Mouse (Mus musculus) embryonic facial prominence, embryonic 10.5 days (tissue): ENCODE data around the gene Gse1. TPM values are rescaled to one million over a fixed set of nuclear protein-coding genes. Genes with fewer than 3 reads are reported as not detected.

Experiments used
- DNase-seq: peaks from one replicate; pipeline ENCODE4 v3.0.0-alpha.2; 2017; ENCODE audit warnings: low spot score
- H3K27ac ChIP-seq: fragments of 300-500 bp; sonication (generic); replicated peaks from 2 replicates; pipeline ENCODE4 v1.5.1; 2016; ENCODE audit warnings: mild to moderate bottlenecking
- H3K27me3 ChIP-seq: fragments of 300-500 bp; sonication (generic); replicated peaks from 2 replicates; pipeline ENCODE4 v1.6.1; 2016; ENCODE audit warnings: low read depth, mild to moderate bottlenecking; ENCODE audit not compliant: poor library complexity, severe bottlenecking
- H3K36me3 ChIP-seq: fragments of 300-500 bp; sonication (generic); replicated peaks from 2 replicates; pipeline ENCODE4 v1.6.1; 2016; ENCODE audit warnings: mild to moderate bottlenecking, moderate library complexity
- H3K4me1 ChIP-seq: fragments of 300-500 bp; sonication (generic); 2 replicates; pipeline ENCODE4 v1.6.1; 2016
- H3K4me3 ChIP-seq: fragments of 300-500 bp; sonication (generic); 2 replicates; pipeline ENCODE4 v1.5.1; 2016; ENCODE audit warnings: mild to moderate bottlenecking, moderate library complexity
- H3K9me3 ChIP-seq: fragments of 300-500 bp; sonication (generic); 2 replicates; pipeline ENCODE4 v1.6.1; 2016; ENCODE audit warnings: mild to moderate bottlenecking
- WGBS: fragments of 180-500 bp; shearing (Covaris S2); methylation state at CpG from one replicate; pipeline ENCODE4 v1.1.7; 2016; 5-methylcytosine and 5-hydroxymethylcytosine counted together
- polyA plus RNA-seq: library from polyadenylated mRNA; unstranded; fragments of >200 nt; fragmentation: Nextera tagmentation; extraction: Ambion mirVana; gene quantifications from 2 replicates; pipeline ENCODE4 v1.2.1, GENCODE M21; 2016

Gene Gse1
- polyA plus RNA-seq, 1 experiment from 2014 or later, result 10.2 TPM

DNA sequence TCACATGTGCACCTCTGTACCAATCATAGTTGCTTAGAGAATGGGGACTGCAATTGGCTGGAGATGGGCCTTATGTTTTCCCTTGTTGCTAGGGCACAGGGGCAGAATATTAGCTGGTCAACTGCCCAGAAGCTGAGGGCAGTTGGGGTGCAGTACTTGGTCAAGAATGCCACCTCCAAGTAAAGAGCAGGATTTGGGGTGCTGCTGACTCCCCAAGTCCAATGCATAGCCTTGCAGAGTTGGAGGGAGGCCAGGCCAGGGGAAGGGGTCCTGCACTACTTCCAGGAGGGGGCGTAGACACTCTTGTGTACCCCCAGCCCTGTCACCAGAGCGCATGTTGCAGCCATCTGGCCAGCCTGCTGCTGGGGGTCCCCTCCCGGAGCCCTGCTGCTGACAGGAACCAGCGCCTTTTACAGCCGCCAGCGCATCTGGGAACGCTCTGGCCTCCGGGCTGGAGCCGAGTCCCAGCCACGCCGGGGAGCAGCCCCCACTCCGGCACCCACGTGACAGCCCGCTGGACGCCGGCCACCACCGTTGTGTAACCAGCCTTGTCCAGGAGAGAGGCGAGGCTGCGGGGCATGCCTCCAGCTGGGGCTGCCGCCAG, 37.3 kb upstream of the Gse1 start:
- Histone ChIP-seq H3K4me1 (peaks cover 45% of the 10 kb centered on the region), H3K27ac (peak overlapping the region; percentile 86), H3K4me3 (peak overlapping the region; percentile 36), H3K9me3 (no peaks in the 10 kb centered on the region; the same call in 1 of the 2 replicates), H3K27me3 (no peaks in the 10 kb centered on the region; the same call in 1 of the 2 replicates), H3K36me3 (no peaks in the 10 kb centered on the region)
- peak; percentile 80 for DNase-seq
- 62% methylated on average over 20 of the region's 20 CpGs for WGBS

DNA sequence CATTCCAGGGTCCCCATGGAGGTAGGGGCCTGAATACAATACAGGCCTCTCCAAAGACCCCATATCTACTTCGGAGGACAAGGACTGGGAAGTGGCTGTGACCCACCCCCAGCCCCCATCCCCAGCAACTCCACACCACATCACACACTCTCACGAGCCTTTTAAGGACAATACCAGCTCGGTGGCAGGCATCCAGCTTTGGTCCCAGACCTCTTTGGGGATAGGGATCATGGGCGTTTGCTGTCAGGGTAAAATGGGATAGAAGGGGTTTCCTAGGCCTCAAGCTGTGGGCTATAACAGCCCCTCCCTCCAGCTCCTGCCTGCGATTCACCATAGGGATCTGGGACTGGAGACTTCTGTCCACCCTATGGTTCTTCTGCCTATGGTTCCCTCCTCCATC, 36.6 kb upstream of the Gse1 start:
- H3K27me3 ChIP-seq, result no peaks in the 10 kb centered on the region; the same call in 1 of the 2 replicates
- no peak overlapping the region; the same call in 1 of the 2 replicates for H3K4me3 ChIP-seq

DNA sequence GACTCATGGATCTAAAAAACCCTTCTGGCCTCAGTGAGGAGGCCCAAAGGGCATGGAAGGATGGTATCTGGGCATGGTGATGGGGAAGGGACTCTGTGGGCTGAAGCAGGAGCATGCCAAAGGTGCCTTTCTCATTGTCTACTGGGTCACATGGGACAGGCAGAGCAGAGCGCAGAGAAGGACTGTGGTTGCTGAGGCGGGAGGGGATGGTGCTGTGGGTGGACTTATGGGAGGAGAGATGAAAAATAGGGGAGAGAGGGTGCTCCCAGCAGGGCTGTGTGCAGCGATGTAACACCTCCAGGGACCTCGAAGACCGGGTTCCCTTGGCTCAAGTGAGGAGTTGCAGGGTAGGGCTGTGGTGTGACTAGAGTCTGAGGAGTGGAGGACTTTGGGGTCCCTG, 36.1 kb upstream of the Gse1 start:
- DNase-seq, result no peak
- H3K27ac ChIP-seq, result peak overlapping the region; percentile 86; the same call in 1 of the 2 replicates
- H3K4me1 ChIP-seq, result peaks cover 33% of the 10 kb centered on the region
- H3K9me3 ChIP-seq, result no peaks in the 10 kb centered on the region; the same call in 1 of the 2 replicates
- WGBS, result 94% methylated on average over 5 of the region's 5 CpGs
- H3K27me3 ChIP-seq, result no peaks in the 10 kb centered on the region; the same call in 1 of the 2 replicates
- H3K36me3 ChIP-seq, result no peaks in the 10 kb centered on the region
- no peak overlapping the region for H3K4me3 ChIP-seq

More for the DNA sequence above, 36.6 kb upstream of the Gse1 start:
- Histone ChIP-seq H3K27ac (peak overlapping the region; percentile 86), H3K36me3 (no peaks in the 10 kb centered on the region), H3K9me3 (no peaks in the 10 kb centered on the region; the same call in 1 of the 2 replicates), H3K4me1 (peaks cover 37% of the 10 kb centered on the region)
- no peak for DNase-seq
- WGBS, result 83% methylated on average over 5 of the region's 5 CpGs

DNA sequence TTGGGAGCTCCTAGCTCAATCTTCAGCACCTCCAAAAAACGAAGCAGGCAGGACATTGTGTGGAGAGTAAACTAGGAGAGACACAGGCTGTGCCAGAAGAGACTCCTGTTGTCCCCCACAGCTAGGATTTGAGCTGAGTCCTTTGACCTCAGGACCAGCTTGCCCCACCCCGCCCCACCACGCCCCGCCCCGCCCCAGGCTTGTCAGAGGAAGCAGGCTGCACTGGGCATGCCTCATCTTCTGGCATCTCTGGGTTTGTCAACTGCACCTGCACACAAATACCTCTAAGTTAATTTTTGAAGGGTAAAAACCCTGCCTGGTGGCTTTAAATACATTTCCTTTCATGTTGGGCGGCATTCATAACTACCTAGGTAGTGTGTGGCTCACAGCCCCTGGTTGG, 26.9 kb upstream of the Gse1 start:
- Histone ChIP-seq H3K9me3 (peaks cover 9% of the 10 kb centered on the region), H3K27me3 (peaks cover 4% of the 10 kb centered on the region; the same call in 1 of the 2 replicates), H3K4me1 (peaks cover 5% of the 10 kb centered on the region; the same call in 1 of the 2 replicates), H3K27ac (no peak overlapping the region), H3K36me3 (no peaks in the 10 kb centered on the region), H3K4me3 (no peak overlapping the region)
- no peak for DNase-seq
- WGBS, result 86% methylated on average over 6 of the region's 6 CpGs

DNA sequence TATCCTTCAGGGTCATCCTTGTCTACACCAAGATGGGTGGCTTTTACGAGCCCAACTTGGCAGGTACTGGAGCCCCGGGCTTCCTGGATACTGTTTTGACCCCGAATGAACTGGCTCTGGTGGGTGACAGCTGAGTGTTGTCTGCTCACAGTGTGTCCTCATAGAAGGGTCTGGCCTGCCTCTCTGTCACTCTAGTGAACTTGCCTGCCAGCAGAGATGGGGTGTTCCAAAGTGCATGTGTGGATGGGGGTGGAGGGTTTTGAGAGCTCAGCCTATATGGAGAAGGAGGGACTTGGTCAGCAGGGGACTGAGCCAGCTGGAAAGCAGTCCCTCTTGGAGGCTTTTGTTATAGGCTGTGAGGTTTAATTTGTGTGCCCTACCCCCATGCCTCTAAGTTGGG, 25.7 kb upstream of the Gse1 start:
- H3K4me3 ChIP-seq, result no peak overlapping the region
- H3K27ac ChIP-seq, result no peak overlapping the region
- no peak for DNase-seq
- H3K4me1 ChIP-seq, result peaks cover 6% of the 10 kb centered on the region; the same call in 1 of the 2 replicates
- H3K36me3 ChIP-seq, result no peaks in the 10 kb centered on the region
- WGBS, result 76% methylated on average over 3 of the region's 3 CpGs
- peaks cover 4% of the 10 kb centered on the region; the same call in 1 of the 2 replicates for H3K27me3 ChIP-seq
- peaks cover 9% of the 10 kb centered on the region for H3K9me3 ChIP-seq

DNA sequence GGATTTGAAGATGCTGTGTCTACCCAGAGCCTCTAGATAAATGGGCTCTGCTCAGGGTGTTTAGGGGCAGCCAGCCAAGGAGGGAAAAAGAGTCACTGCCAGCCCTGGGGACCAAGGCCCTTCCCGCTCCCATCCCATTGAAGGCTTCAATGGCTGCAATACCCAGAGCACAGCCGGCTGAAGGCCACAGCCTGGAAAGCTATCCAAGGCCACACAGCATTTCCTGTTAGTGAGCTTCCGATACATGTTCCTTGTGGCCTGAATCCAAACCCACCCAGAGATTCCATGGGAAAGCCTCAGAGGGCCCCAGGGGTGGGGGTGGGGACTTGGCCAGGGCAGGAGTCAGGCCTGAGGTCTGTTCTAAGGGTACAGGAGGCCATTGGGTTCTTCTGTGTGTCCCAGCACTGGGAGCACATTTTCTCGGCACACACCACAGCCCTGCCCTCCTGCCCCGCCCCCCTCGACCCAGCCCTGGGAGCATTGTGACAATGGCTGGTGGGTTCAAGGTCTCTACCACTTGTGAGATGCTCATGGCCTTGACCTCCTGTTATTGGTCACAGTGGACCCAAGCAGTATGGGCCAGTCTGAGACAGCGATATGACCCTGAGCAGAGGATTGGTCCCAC, 23.4 kb upstream of the Gse1 start:
- Histone ChIP-seq H3K4me3 (no peak overlapping the region), H3K27me3 (peaks cover 4% of the 10 kb centered on the region; the same call in 1 of the 2 replicates), H3K27ac (peak overlapping the region; percentile 63), H3K36me3 (no peaks in the 10 kb centered on the region), H3K4me1 (peaks cover 15% of the 10 kb centered on the region), H3K9me3 (peaks cover 6% of the 10 kb centered on the region)
- DNase-seq, result no peak
- 80% methylated on average over 7 of the region's 7 CpGs for WGBS

DNA sequence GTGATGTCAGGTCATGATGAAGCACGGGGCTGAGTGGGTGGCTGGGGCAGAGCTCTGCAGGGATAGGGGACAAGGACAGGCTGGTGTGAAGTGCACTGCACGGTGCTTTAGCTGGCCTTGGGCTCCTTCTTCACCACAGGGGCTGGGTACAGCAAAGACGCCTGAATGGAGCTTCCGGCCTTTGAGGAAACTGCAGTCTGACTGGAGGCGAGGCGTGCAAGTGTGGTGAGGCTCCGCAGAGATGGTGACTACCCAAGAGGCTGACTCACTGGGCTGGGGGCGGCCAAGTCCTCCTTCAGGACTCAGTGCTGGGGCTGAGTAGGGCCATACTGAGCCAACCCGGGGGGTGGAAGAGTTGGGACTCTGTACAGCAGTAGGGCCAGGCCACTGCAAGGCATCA, 22.3 kb upstream of the Gse1 start:
- 79% methylated on average over 9 of the region's 9 CpGs for WGBS
- Histone ChIP-seq H3K27ac (peak overlapping the region; percentile 58; the same call in 1 of the 2 replicates), H3K36me3 (no peaks in the 10 kb centered on the region), H3K9me3 (no peaks in the 10 kb centered on the region), H3K4me1 (peaks cover 26% of the 10 kb centered on the region), H3K27me3 (peaks cover 4% of the 10 kb centered on the region; the same call in 1 of the 2 replicates), H3K4me3 (no peak overlapping the region)
- DNase-seq, result no peak

DNA sequence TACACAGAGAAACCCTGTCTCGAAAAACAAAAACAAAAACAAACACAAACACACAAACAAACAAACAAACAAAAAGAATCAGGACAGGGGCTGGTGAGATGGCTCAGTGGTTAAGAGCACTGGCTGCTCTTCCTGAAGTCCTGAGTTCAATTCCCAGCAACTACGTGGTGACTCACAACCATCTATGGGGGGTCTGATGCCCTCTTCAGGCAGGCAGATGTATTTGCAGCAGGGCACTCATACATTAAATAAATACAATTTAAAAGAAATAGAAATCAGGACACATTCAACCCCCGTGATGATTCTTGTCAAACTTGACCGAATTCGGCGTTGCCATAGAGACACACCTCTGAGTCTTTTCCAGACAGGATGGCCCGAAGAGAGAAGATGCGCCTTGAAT, 20.9 kb upstream of the Gse1 start:
- Histone ChIP-seq H3K4me3 (no peak overlapping the region), H3K4me1 (peaks cover 36% of the 10 kb centered on the region), H3K27me3 (peaks cover 4% of the 10 kb centered on the region; the same call in 1 of the 2 replicates), H3K36me3 (no peaks in the 10 kb centered on the region), H3K9me3 (no peaks in the 10 kb centered on the region), H3K27ac (0 out of 2 replicates have a peak overlapping the region, but pooled peaks have one; percentile 72)
- no peak for DNase-seq
- 89% methylated on average over 8 of the region's 8 CpGs for WGBS

DNA sequence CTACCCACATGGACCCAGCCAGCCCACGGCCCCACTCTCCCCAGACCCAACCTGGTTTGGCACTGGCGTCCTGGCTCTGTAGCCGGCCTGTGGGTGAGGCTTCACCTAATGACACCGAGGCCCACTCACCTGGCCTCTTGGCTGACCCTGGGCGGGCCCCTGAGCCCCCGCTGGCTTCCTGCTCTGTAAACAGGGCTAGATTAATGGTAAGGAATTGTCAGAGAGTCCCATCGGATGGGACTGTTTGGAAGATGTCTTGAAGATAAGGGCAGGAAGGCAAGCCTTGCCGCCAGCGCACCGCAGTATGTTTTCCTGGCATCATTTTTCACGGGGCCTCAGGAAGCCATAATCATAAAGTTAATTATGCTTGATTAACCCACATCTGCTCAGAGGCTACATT, 20.1 kb upstream of the Gse1 start:
- 67% methylated on average over 11 of the region's 11 CpGs for WGBS
- H3K4me3 ChIP-seq, result 0 out of 2 replicates have a peak overlapping the region, but pooled peaks have one; percentile 8
- peaks cover 5% of the 10 kb centered on the region for H3K27me3 ChIP-seq
- H3K36me3 ChIP-seq, result no peaks in the 10 kb centered on the region
- no peaks in the 10 kb centered on the region for H3K9me3 ChIP-seq
- H3K27ac ChIP-seq, result peak overlapping the region; percentile 72
- no peak for DNase-seq
- H3K4me1 ChIP-seq, result peaks cover 44% of the 10 kb centered on the region

DNA sequence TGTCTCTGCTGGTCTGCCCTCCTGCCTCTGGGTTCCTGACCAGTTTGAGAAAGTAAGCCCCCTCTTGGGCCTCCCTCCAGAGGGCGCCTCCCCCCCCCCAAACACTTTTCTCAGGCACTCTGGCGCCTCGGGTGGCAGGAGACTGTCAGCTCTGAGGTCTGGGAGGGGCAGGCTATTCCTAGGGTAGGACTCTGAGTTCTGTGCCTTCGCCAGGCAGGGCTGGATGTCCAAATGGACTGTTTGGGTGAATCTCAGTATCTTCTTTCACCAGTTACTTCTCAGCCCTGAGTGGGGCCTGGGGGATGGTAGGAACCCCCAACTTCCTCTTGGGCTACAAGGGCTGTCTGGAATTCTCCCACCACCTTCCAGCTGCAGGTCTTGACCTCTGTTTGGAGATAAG, 16.9 kb upstream of the Gse1 start:
- peak; percentile 70 for DNase-seq
- no peaks in the 10 kb centered on the region for H3K9me3 ChIP-seq
- no peaks in the 10 kb centered on the region for H3K36me3 ChIP-seq
- H3K27me3 ChIP-seq, result peaks cover 10% of the 10 kb centered on the region
- no peak overlapping the region for H3K4me3 ChIP-seq
- 15% methylated on average over 4 of the region's 4 CpGs for WGBS
- H3K4me1 ChIP-seq, result peaks cover 56% of the 10 kb centered on the region
- H3K27ac ChIP-seq, result peak overlapping the region; percentile 76

DNA sequence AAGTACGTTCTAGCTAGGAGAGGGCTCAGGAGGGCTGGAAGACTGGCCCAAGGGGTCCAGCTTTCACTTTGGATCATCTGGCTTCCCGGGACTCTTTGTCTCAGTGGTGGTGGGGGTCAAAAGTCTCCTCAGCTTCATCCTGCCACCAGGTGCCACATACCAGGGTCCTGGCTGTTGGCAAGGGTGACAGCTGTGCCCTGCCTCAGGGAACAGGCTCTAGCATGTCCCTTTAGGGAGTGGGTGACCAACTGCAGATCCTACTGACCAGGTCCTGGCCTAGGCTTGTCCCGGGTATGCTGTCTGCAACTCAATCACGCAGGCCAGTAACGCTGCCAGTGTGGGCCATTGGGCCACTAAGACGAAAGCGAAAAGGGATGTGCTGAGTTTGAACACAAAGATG, 15.7 kb upstream of the Gse1 start:
- H3K27ac ChIP-seq, result peak overlapping the region; percentile 15; the same call in 1 of the 2 replicates
- 90% methylated on average over 7 of the region's 7 CpGs for WGBS
- H3K4me3 ChIP-seq, result no peak overlapping the region

DNA sequence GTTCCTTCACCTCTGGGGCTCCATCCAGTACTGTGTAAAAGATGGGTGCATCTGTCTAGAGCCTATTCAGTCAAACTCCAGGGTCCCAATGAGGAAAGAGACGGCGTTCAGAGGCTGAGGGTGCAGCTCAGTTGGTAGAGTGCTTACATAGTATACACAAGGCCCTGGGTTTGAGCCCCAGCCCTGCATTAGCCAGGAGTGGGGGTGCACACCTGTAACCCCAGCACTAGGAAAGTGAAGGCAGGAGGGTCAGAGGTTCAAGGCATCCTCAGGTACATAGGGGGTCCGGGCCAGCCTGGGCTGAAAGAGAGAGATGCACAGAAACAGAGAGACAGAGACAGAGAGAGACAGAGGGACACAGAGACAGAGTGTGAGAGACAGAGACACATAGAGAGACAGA, 15.0 kb upstream of the Gse1 start:
- Histone ChIP-seq H3K4me3 (no peak overlapping the region), H3K36me3 (no peaks in the 10 kb centered on the region), H3K27ac (peak overlapping the region; percentile 15; the same call in 1 of the 2 replicates), H3K4me1 (peaks cover 67% of the 10 kb centered on the region), H3K27me3 (peaks cover 10% of the 10 kb centered on the region), H3K9me3 (no peaks in the 10 kb centered on the region)
- WGBS, result 88% methylated on average over 3 of the region's 3 CpGs
- no peak for DNase-seq

More for the DNA sequence above, 15.7 kb upstream of the Gse1 start:
- H3K36me3 ChIP-seq, result no peaks in the 10 kb centered on the region
- H3K27me3 ChIP-seq, result peaks cover 10% of the 10 kb centered on the region
- DNase-seq, result no peak
- peaks cover 67% of the 10 kb centered on the region for H3K4me1 ChIP-seq
- no peaks in the 10 kb centered on the region for H3K9me3 ChIP-seq

DNA sequence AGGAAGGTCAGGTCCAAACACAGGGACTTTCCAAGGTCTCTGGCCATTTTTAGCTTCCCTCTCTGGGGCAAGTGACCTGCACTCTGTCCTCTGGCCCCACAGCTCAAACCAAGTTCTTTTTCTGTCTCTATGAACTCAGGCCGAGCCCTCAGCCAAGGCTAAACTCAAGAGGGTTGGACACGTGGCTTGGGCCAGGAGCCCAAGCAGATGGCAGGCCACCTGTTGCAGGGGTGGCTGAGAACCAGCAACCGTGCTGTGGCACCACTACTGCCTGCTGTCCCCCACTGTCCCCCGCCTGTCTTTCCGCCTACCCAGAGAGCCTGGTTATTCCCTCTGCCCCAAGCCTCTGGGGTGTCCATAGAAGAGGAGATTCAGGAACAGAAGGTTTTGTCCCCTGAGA, 14.3 kb upstream of the Gse1 start:
- H3K4me1 ChIP-seq, result peaks cover 70% of the 10 kb centered on the region
- WGBS, result 74% methylated on average over 5 of the region's 5 CpGs

More for the DNA sequence above, 14.3 kb upstream of the Gse1 start:
- no peaks in the 10 kb centered on the region for H3K9me3 ChIP-seq
- peaks cover 10% of the 10 kb centered on the region for H3K27me3 ChIP-seq
- H3K27ac ChIP-seq, result no peak overlapping the region
- no peak overlapping the region for H3K4me3 ChIP-seq
- DNase-seq, result no peak
- H3K36me3 ChIP-seq, result no peaks in the 10 kb centered on the region
